Mouse (Mus musculus) right cerebral cortex, adult 18-20 months (tissue): ENCODE measurements at regions not wholly inside any gene's neighbourhood (a gene's known extent, or its start where the extent isn't known, plus 50 kb on each side); places are given as distances from the start of the nearest gene placed in this dataset.

Source experiments
- DNase-seq: peaks from one replicate; pipeline ENCODE4 v3.0.0; 2022; ENCODE audit warnings: mixed read lengths

- DNase-seq = no peak
These were observed 663.3 kb downstream of the Smarca1 start for GRCm38 (mm10) chrX:47229506-47229905.

- no peak for DNase-seq
These were observed 709.9 kb downstream of the Smarca1 start for GRCm38 (mm10) chrX:47182902-47183301.

DNA sequence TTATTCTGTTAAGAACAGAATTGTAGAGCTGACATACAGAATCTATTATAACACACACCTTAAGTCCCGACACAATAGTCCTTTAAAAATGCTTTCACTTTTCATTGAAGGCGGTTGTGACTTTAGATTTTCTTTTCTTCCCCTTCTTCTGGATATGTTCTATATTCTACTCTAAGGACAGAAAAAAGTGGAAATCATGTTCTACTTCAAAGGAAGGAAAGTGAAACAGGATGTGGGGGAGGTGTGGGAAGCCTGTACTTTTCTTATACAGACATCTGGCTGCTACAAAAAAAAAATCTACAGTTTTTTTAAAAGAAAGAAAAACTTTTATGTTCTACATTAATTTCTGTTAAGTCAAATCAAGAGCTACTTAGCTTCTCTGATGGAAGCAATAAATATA lies 735.0 kb downstream of the Smarca1 start:
- DNase-seq = peak; percentile 16

- no peak for DNase-seq
These were observed 768.4 kb downstream of the Smarca1 start for GRCm38 (mm10) chrX:47124140-47124928.
